Mouse (Mus musculus): ENCODE measurements around the gene Syt7. TPM values are rescaled to one million over a fixed set of nuclear protein-coding genes. Genes with fewer than 3 reads are reported as not detected.
A peak's percentile ranks its signal among the peaks of the same experiment; 100 is the strongest.

Syt7 gene
- polyA plus RNA-seq, 2 experiments: 2.0 to 5.0 TPM

GRCm38 (mm10) chr19:10449190-10449589, 60.3 kb downstream of the Syt7 start:
- H3K27me3 ChIP-seq (ENCODE audit: control insufficient read depth, insufficient read depth, low read length): no peaks in the 10 kb centered on the region

GRCm38 (mm10) chr19:10449708-10450107, 60.8 kb downstream of the Syt7 start:
- Histone ChIP-seq H3K4me2 (replicated peaks; ENCODE audit: low read depth, low read length, severe bottlenecking) (no peak overlapping the region), H3K36me3 (ENCODE audit: control insufficient read depth, insufficient read depth, low read length) (no peaks in the 10 kb centered on the region), H3K27me3 (ENCODE audit: control insufficient read depth, insufficient read depth, low read length) (0 out of 2 replicates have a peak, but pooled peaks cover 5% of the 10 kb centered on the region), H3K4me3 (replicated peaks; ENCODE audit: low read length) (no peak overlapping the region), H3K27ac (replicated peaks; ENCODE audit: low read depth, low read length) (no peak overlapping the region), H3K9me3 (ENCODE audit: control insufficient read depth, low read length) (no peaks in the 10 kb centered on the region), H3K9ac (ENCODE audit: low read depth, low read length, severe bottlenecking) (no peak overlapping the region), H3K4me1 (ENCODE audit: control insufficient read depth, insufficient read depth, low read length) (no peaks in the 10 kb centered on the region)
- ATAC-seq (ENCODE audit: low FRiP score, low read depth) (peak; percentile 68; the same call in 1 of the 2 replicates), DNase-seq (ENCODE audit: low spot score) (peak; percentile 85)
- 0% methylated on average over 3 of the region's 3 CpGs for WGBS
- no peak for TF ChIP-seq POLR2A (IDR thresholded peaks at IDR 0.05; ENCODE audit: borderline replicate concordance, extremely low read depth, insufficient read depth, insufficient read length)

More at GRCm38 (mm10) chr19:10449190-10449589, 60.3 kb downstream of the Syt7 start:
- H3K4me2 ChIP-seq (replicated peaks; ENCODE audit: low read depth, low read length, severe bottlenecking): no peak overlapping the region
- ATAC-seq (ENCODE audit: low FRiP score, low read depth) (no peak), DNase-seq (ENCODE audit: low spot score) (no peak)
- H3K9me3 ChIP-seq (ENCODE audit: control insufficient read depth, low read length): no peaks in the 10 kb centered on the region
- no peak overlapping the region for H3K4me3 ChIP-seq (replicated peaks; ENCODE audit: low read length)
- no peaks in the 10 kb centered on the region for H3K36me3 ChIP-seq (ENCODE audit: control insufficient read depth, insufficient read depth, low read length)
- whole genome bisulfite sequencing: 61% methylated on average over 5 of the region's 6 CpGs
- H3K9ac ChIP-seq (ENCODE audit: low read depth, low read length, severe bottlenecking): no peak overlapping the region
- H3K4me1 ChIP-seq (ENCODE audit: control insufficient read depth, insufficient read depth, low read length): no peaks in the 10 kb centered on the region
- H3K27ac ChIP-seq (replicated peaks; ENCODE audit: low read depth, low read length): no peak overlapping the region
- TF ChIP-seq POLR2A (IDR thresholded peaks at IDR 0.05; ENCODE audit: borderline replicate concordance, extremely low read depth, insufficient read depth, insufficient read length): no peak

GRCm38 (mm10) chr19:10454718-10455436, 66.0 kb downstream of the Syt7 start:
- Histone ChIP-seq H3K4me3 (replicated peaks; ENCODE audit: low read length) (no peak overlapping the region), H3K27ac (replicated peaks; ENCODE audit: low read depth, low read length) (no peak overlapping the region), H3K9me3 (ENCODE audit: control insufficient read depth, low read length) (no peaks in the 10 kb centered on the region), H3K9ac (ENCODE audit: low read depth, low read length, severe bottlenecking) (no peak overlapping the region), H3K36me3 (ENCODE audit: control insufficient read depth, insufficient read depth, low read length) (no peaks in the 10 kb centered on the region), H3K27me3 (ENCODE audit: control insufficient read depth, insufficient read depth, low read length) (peaks cover 53% of the 10 kb centered on the region), H3K4me1 (ENCODE audit: control insufficient read depth, insufficient read depth, low read length) (peaks cover 16% of the 10 kb centered on the region), H3K4me2 (replicated peaks; ENCODE audit: low read depth, low read length, severe bottlenecking) (no peak overlapping the region)
- DNase-seq (ENCODE audit: low spot score): no peak
- no peak for ATAC-seq (ENCODE audit: low FRiP score, low read depth)
- 69% methylated on average over 4 of the region's 4 CpGs for WGBS
- no peak for TF ChIP-seq POLR2A (IDR thresholded peaks at IDR 0.05; ENCODE audit: borderline replicate concordance, extremely low read depth, insufficient read depth, insufficient read length)

- no peak overlapping the region for H3K4me3 ChIP-seq (replicated peaks; ENCODE audit: low read length)
- H3K27me3 ChIP-seq (ENCODE audit: control insufficient read depth, insufficient read depth, low read length): peaks cover 56% of the 10 kb centered on the region
- ATAC-seq (ENCODE audit: low FRiP score, low read depth) (no peak), DNase-seq (ENCODE audit: low spot score) (no peak)
- TF ChIP-seq POLR2A (IDR thresholded peaks at IDR 0.05; ENCODE audit: borderline replicate concordance, extremely low read depth, insufficient read depth, insufficient read length): no peak
- no peak overlapping the region for H3K9ac ChIP-seq (ENCODE audit: low read depth, low read length, severe bottlenecking)
- H3K27ac ChIP-seq (replicated peaks; ENCODE audit: low read depth, low read length): no peak overlapping the region
- H3K9me3 ChIP-seq (ENCODE audit: control insufficient read depth, low read length): no peaks in the 10 kb centered on the region
- H3K4me2 ChIP-seq (replicated peaks; ENCODE audit: low read depth, low read length, severe bottlenecking): no peak overlapping the region
- WGBS: 80% methylated on average over 3 of the region's 3 CpGs
- H3K36me3 ChIP-seq (ENCODE audit: control insufficient read depth, insufficient read depth, low read length): no peaks in the 10 kb centered on the region
- peaks cover 16% of the 10 kb centered on the region for H3K4me1 ChIP-seq (ENCODE audit: control insufficient read depth, insufficient read depth, low read length)
These were observed 66.5 kb downstream of the Syt7 start for GRCm38 (mm10) chr19:10455437-10455806.

GRCm38 (mm10) chr19:10456752-10457483, 68.0 kb downstream of the Syt7 start, which contains the start of gene Lrrc10b:
Gene Lrrc10b, minus strand, starts transcription at chr19:10457473.
- DNase-seq (ENCODE audit: low spot score): peak; percentile 69
- Histone ChIP-seq H3K4me3 (replicated peaks; ENCODE audit: low read length) (peak within 1 kb of the TSS; percentile 51), H3K27me3 (ENCODE audit: control insufficient read depth, insufficient read depth, low read length) (peaks cover 61% of the 10 kb centered on the region), H3K9me3 (ENCODE audit: control insufficient read depth, low read length) (no peaks in the 10 kb centered on the region), H3K27ac (replicated peaks; ENCODE audit: low read depth, low read length) (0 out of 2 replicates have a peak within 1 kb of the TSS, but pooled peaks have one; percentile 13), H3K9ac (ENCODE audit: low read depth, low read length, severe bottlenecking) (peak within 1 kb of the TSS; percentile 45), H3K4me2 (replicated peaks; ENCODE audit: low read depth, low read length, severe bottlenecking) (peak within 1 kb of the TSS; percentile 92), H3K36me3 (ENCODE audit: control insufficient read depth, insufficient read depth, low read length) (no peaks in the 10 kb centered on the region), H3K4me1 (ENCODE audit: control insufficient read depth, insufficient read depth, low read length) (peaks cover 16% of the 10 kb centered on the region)
- TF ChIP-seq POLR2A (IDR thresholded peaks at IDR 0.05; ENCODE audit: borderline replicate concordance, extremely low read depth, insufficient read depth, insufficient read length): 0 out of 2 replicates have a peak, but pooled peaks have one; percentile 22
- WGBS: 0% methylated on average over 43 of the region's 96 CpGs
- ATAC-seq (ENCODE audit: low FRiP score, low read depth): peak; percentile 74

Data from limb, embryonic 14.5 days (tissue).